Mouse (Mus musculus) cerebellum, adult 2 months (tissue): ENCODE data around the gene Grpel1.

Experiments
- CTCF ChIP-seq: fragments of 200-500 bp; IDR thresholded peaks from 2 replicates; pipeline ENCODE4 v1.5.1; 2011; ENCODE audit warnings: low read depth, mild to moderate bottlenecking, control low read depth, low read length, moderate library complexity, borderline replicate concordance; ENCODE audit not compliant: insufficient read depth
- POLR2A ChIP-seq: fragments of 200-500 bp; IDR thresholded peaks from 2 replicates; pipeline ENCODE4 v1.6.1; 2011; ENCODE audit warnings: low read length, control low read depth, borderline replicate concordance; ENCODE audit not compliant: insufficient read depth

GRCm38 (mm10) chr5:36452821-36453220 is 12.0 kb upstream of the Grpel1 start:
- TF ChIP-seq POLR2A (no peak), CTCF (no peak)
